Mouse (Mus musculus): ENCODE measurements around the gene Celf2.
"Not testable (repeated sequence)": the region's sequence is repeated elsewhere in the genome, so short reads cannot be mapped to it uniquely, and the experiment has no call there.

Gene Celf2

DNA sequence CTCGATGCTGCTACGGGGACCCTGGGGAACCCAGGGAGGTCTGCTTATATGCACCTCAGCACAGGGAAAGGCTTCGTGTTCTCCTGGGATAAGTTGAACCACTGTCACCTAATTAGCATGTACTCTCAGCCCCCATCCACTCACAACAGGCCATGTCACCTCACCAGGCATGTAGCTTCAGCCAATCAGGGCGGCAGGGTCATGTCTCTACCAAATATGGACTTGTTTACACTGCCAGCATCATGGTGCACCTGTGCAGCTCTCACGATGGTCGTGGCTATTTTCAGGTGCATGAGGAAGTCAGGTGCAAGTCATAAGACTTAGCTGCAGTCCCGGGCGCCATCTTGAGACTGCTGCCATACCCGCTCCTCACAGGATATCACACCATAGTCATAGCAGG is at the start of gene Celf2:
Celf2 (minus strand) TSS at position 101 of the 400 bp plus-strand sequence.
- DNase-seq (ENCODE audit: low read depth, low spot score): not testable (repeated sequence)

DNA sequence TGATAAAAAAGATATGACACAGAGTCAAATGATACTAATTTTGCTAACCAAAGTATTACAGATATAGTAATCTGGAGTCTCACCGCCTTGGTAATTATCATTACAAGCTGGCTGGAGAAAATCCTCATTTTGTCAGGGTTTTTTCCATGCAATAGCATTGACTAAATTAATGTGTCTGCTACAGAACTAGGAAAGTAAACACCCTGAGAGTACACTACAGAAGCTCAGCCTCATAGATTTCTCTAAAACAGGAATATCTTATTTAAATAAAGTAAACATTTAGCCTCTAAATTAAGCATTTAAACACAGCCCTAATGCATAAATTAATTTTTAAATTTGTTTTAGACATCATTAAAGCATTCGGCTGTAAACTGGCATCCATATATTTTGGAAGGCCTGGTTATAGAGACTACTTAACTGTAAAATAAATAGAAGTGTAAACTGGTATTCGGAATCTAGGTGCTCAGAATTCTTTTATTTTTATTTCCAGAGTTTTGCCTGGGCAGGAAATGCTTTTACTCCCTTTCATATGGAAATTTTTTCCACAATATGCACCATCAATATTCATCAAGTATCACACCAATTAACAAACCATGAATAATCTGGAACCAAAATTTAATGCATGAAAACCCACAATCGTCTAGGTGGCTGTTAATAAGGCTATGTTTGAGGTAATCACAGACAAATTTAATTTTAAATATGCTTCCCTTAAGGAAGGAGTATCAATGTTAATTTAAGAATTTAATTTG is 46.0 kb upstream of the Celf2 start:
- DNase-seq (ENCODE audit: low read depth, low spot score): no peak

DNA sequence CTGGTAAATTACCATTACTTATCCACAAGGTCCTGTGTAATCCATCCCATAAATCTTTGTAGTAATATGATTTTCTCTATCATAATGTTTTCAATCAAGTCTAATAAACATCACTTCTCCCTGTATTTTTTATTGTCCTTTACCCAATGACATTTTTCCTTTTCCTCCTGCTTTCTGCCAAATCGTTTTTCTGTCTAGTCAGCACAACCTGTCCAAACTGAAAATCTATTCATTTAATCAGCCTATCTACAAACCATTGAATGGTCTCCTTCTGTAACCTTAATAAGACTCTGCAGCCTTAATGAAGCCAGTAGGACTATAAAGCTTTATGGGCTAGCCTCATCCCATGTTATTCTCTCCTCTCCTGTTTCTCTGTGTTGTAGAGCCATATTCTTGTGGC is 45.2 kb upstream of the Celf2 start:
- no peak for DNase-seq (ENCODE audit: low read depth, low spot score)

DNA sequence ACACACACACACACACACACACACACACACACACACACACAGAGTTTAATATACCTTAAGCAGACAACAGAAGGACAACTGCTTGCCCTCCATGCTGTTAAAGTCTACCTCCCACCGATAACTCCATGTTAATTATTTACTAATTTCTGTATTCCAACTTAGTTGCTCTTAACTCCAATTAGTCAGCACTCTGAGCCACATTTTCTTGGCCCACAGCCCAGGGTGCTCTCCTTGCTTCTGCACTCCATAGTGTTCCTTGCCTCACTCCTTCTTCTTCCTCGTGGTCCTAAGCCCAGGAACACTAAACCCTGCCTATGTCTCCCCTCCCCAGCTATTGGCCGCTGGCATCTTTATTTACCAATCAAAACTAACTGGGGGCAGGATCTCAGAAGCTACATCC is 43.5 kb upstream of the Celf2 start:
- DNase-seq (ENCODE audit: low read depth, low spot score): no peak

DNA sequence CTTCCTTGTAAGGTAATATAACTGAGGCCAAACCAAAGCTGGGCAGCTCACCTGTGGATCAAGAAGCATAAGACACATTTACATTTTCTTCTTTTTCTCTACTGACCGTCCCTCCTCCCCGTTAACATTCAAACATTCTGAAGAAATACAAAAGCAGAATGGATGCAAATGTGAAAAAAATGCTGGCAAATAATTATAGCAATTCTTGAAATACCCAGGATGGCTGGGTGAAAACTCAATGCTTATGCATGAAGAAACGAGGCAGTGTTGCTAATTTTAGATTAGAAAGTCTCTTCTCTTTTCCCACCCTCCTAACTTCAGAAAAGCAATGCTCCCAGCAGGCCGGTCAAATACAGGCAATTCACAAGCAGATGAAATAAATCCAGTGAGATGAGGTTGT is 39.5 kb upstream of the Celf2 start:
- DNase-seq (ENCODE audit: low read depth, low spot score): no peak

DNA sequence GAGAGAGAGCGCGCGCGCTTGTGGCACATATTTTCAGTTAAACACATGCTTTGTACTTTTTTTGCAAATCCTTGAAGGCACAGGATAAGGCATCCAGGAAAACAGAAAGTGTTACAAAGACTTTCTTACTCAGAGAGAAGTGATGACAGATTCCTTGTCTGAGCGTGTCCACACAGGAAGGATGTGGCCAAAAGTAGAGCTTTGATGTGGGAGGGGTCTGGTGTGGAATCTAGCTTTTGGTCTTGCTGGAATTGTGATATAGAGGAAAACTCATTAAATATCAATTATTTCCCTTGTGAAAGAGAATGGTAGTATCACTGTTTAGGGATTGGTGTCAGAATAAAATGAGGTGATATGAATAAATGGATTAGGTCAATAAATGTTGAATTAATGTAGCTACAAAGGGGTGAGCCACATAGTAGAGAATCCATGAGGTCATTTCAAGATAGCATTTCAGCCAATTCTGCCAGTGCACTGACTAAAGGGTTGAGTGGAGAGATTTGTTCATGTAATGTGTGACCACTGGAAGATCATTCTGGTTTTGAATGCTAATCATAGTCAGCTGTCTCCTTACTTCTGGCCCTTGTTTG is 25.3 kb upstream of the Celf2 start:
- DNase-seq (ENCODE audit: low read depth, low spot score): no peak

DNA sequence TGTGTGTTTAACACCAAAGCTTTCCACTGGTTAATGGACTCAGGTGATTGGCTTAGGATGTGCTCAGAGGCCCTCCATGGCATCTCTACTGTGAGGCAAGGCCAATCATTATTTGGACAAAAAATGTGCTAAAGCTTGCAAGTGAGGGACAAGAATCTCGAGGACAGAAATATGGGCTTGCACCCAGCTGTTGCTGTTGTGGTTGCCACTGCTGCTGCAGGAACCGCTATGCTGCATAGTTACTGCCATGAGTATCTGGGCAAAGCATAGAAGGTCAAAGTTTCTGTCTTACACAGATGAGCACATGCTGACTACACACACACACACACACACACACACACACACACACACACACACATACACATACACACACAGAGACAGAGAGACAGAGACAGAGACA is 24.8 kb upstream of the Celf2 start:
- no peak for DNase-seq (ENCODE audit: low read depth, low spot score)

DNA sequence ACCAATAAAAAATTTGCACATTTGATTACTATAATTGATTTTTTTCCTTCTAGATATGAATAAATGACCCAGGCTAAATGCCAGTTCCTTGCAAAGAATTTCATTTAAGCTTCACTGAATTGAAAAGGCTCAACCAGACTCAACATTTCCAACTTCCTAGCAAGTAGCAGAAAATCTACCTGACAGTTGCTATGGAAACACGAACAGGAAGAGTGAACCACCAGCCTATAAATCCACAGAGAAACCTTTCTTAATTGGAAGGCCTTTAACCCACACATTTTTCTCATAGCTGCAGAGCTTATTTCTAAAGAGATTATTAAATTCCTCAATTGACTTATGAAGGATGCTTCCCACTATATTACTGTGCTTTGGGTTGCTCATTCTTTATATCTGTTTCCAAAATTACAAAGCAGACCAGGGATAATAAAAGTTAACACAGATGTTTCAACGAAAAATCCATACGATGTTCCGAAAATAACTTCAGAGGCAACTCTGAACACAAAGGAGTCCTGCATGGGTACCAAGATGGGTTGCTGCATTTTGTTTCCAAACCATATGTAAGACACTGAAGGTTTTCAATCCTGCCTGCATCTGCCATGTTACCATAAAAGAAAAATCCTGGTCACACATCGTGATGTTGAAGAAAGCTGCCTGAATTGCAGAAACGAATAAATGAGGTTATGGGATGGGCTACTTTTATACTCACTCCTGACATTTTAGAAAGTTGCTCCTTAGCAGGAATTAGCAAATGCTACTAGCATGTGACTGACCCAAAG is 22.0 kb upstream of the Celf2 start:
- no peak for DNase-seq (ENCODE audit: low read depth, low spot score)

DNA sequence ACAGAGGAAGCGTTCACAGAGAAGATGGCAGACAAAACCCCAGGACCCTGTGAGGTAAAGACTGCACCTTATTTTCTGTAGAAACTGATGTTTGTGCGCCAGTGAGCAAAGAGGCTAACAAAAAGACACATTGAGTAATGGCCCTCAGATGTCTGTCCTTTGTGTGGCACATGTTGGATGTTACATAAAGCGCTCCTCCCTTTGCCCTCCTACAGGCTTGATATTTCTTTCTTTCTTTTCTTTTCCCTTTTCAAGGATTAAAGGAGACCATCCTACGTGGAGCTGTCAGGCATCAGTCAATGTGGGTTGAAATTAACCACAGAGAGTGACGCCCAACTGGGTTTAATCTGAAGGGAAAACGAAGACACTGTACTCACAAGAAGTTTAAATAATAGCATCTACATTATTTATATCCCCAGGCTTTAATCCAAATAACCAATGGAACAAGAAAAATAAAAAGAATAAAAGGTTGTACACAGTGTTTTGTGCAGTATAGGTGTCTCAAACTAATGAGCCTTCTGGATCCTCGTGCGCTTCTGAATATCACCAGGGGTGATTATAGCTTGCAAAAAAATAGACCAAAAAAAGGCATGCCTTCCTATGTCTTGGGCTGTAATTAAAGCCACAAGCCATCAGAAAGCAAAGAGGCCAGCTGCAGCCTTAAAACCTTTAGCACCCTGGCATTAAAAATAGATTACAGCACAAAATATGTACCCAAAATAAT is 21.3 kb upstream of the Celf2 start:
- no peak for DNase-seq (ENCODE audit: low read depth, low spot score)

DNA sequence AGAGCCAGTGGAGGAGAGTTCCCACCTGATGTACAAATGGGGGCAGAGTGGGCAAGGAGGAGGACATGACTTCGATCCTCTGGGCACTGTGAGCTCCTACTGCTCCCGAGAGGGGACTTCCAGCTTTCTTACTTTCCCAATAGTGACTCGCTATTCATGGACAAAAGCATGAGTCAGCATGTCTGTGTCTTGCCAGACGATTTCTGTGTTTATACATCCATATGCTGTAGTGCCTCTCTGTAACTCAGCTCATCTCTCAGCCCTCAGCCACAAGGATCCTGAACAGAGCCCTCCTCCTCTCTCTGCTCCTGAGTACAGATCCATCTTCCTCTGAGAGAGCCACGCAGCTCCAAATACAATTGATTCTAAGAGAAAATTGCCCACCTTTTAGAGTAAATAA is 20.3 kb upstream of the Celf2 start:
- DNase-seq (ENCODE audit: low read depth, low spot score): no peak

DNA sequence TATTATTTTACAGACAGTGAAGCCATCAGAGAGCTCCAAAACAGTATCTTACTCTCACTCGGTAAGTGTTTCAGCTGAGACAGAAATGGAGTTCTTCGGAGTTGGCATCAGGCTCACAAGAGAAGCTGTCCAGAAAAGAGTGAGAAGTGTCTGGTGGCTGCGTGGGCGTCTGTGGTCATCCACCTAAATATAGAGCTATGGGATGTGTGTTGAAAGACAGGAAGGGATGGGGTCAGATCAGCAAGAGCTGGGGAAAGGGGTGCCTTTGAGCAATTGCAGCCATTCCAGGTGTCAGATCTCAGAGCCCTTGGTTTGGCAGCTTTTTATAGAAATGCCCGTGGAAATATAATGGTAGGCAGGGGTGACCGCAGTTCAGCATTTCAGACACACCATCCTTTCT is 17.3 kb upstream of the Celf2 start:
- DNase-seq (ENCODE audit: low read depth, low spot score): no peak

DNA sequence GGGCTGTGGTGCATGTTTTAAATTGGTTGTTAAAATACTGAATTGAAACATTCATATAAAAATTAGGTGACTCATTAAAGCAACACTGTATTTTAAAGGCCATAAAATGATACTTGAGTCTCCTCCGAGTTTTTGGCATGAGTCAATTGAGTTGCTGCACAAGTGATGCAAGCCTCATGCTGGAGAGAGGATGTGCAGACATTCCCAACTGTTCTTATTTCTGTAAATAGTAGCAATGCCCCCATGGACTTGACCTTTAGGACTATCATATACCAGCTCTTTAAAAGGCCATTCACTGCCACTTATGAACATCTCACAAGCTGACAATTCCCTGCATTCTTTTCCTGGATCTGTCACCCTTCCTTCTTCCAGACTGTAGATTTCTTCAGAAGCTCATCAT is 10.1 kb upstream of the Celf2 start:
- DNase-seq (ENCODE audit: low read depth, low spot score): no peak

DNA sequence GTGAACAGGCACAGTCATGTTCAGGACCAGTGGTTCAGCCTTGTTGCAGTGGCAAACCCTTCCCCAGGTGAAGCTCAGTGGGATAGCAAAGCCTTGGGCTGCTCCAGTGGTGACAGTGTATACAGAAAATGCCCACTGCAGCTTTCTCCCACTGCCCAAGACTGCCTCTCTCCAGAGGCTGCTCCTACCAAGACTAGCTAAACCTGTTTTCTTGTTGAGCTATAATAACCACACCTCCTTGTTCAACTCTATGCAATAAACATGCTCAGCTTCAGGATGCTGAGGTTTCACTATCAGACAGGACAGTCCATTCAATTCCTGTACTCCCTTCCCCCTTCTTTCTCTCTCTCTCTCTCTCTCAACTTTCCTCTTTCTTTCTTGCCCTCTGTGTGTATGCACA is 15.9 kb downstream of the Celf2 start:
- no peak for DNase-seq (ENCODE audit: low read depth, low spot score)

DNA sequence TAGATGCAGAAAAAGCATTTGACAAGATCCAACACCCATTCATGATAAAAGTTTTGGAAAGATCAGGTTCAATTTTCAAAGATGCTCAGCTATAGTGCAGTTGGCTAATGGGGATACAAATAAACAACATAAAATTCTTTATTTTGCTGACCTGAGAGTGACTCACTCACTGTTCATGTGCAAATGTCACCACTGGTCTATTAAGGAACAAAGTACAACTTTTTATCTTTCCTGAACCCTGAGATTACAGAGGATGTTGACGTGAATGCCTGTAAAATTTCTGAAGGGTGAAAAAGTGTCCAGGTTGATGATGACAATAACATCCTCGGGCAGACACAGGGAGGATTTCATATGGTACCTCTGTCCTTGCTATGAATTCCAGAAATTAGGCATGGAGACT is 24.4 kb downstream of the Celf2 start:
- DNase-seq (ENCODE audit: low read depth, low spot score): no peak

DNA sequence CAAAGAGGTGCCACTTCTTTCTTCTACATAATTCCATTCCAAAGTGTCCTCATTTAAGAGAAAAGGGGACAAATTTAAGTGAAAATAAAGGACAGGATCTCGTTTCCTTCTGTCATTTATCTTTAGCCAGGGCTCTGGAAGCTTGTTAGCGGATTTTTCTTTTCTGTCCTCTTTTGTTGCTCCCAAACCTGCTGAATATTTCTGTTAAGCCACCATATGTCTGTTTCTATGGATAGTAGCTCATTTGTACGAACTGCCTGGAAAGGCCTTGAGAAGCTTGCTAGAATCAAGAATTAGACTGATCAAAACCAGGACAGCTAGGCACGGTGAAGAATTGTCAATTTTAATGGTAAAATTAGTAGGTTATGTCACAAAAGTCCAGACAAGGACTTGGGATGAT is 27.3 kb downstream of the Celf2 start:
- no peak for DNase-seq (ENCODE audit: low read depth, low spot score)

DNA sequence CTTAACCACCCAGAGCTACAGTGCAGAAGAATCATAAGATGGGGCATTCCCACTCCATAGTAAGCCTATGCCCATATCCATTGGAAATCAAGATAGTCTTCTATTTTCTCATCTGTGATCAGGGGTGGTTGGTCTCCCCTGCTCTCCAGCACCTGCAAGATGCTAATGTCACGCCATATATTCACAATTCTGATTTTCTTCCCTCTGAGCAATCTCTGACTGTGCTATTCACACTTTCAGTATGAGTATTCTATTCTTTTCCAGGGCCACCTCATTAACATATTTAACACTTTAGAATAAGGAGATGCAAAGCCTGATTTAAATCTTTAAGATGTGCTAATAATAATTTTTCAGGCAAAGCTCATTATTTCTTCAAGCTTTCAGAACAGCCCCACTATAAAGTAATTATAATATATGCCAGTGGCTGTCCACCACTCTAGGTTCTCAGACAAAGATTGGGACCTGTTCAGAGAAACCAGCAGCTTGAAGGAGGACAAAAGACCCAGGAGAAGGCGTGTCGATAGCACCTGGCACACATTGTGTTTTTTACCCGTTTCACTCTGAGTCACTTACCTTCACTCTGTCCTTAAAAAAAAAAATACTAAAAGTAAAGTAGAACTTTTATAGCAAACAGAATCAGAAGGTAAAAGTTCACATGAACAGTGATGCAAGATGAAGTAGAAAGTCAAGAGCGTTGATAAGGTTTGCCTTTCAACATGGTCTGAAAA is 48.9 kb downstream of the Celf2 start:
- no peak for DNase-seq (ENCODE audit: low read depth, low spot score)

DNA sequence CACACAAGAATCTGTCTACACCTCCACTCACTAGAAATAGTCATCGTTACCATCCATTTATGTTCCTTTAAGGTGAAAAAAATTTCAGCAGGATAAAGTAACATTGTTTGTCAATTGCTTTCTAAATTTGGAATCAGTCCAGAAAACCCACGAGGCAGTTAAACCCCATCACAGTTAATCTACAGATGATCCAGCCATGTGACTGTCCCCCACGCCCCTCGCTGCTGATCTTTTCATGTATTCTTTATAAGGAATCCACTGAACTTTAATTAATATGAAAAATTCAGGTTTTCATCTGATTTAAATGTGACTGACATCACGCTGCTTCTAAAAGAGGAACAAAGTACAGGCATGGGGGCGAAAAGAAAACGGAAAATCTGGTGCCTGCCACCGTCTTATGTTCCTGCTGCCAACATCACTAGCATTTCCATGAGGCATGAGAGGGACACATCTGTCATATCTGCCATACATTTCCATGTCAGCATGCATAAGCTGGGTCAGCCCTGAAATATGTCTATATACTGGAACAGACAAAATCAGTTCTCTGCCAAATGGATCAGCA is 70.6 kb downstream of the Celf2 start:
- no peak for DNase-seq (ENCODE audit: low read depth, low spot score)

DNA sequence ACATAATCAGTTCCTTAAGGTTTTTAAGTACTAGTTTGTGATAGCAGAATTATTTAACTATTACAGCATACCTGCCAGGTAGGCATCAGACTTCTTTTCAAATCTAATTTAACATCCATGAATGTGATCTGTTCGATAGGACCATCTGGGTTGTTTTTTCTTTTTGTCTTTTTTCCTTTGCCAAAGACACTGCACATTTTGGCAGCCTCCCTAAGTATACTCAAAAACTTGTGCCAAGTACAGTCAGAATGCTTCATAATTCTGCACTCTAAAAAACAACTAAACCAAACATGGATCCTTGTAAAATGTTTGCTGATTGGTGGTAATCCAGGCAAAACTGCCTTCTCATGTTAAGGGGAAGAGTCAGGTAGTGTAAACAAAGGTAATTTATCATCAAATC is 82.9 kb downstream of the Celf2 start:
- DNase-seq (ENCODE audit: low read depth, low spot score): no peak

DNA sequence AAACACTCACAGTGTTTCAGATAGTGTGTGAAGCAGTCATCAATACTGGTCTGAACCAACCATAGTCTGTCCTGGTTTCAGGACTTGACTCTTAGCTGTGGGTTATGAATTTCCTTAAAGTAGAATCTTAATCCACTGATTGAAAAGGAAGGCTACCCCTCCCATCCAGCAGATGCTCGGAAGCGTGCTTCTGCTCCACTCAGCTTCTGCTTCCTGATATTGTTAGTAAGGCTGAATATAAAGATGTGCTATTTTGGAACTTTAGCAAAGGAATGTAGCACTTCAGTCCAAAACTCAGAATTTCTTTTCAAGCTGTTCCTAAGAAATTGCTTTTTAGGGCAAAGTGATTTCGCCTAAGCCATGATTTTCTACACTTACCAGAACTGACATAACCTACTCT is 108.8 kb downstream of the Celf2 start:
- DNase-seq (ENCODE audit: low read depth, low spot score): no peak

DNA sequence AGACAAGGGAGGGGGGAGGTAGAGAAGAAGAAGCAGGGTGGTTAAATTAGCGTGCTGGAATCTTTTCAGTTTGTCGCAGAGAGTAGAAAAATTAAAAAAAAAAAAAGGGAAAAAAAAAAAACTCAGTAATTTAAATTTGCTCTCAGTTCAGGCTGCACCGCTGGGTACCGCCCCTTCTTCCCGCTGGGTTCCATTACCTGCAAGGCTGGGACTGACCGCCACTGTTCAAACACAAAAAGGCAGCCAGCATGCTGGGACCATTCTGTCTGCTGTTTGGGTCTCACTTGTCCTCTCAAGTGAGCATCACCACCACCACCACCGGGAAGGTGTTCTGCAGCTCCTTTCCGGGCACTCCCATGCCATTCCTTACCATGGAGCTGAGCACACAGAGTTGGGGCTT is 113.4 kb downstream of the Celf2 start:
- no peak for DNase-seq (ENCODE audit: low read depth, low spot score)

DNA sequence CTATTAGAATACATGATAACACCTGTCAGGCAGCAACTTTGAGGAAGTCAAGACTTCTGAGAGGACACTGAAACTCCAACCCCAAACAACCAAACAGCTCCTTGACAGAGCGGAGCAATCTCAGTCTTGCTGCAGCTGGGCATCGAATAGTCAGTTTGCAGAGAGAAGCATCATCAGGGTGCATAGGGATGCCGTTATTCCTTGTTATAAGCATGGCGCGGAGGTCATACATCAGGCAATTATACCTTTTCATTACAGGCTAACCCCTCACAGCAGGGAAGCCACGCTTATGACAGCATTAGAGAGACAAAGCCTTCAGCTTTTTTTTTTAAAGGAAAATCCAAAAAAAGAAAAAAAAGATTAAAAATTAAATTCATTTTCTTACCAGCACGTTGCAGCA is 113.9 kb downstream of the Celf2 start:
- DNase-seq (ENCODE audit: low read depth, low spot score): no peak
